Mouse (Mus musculus) erythroblast, adult 5-6 weeks (primary cell): ENCODE data around the gene Srrm1. TPM values are rescaled to one million over a fixed set of nuclear protein-coding genes. Genes with fewer than 3 reads are reported as not detected.
A peak's percentile ranks its signal among the peaks of the same experiment; 100 is the strongest.

ENCODE experiments used
- ATAC-seq: replicated peaks from 2 replicates; pipeline ENCODE4 v1.8.0; 2016; ENCODE audit warnings: moderate number of reproducible peaks, mild to moderate bottlenecking, moderate TSS enrichment, inconsistent platforms; ENCODE audit not compliant: poor library complexity, low FRiP score, severe bottlenecking
- total RNA-seq, 2 experiments: library from RNA; stranded (forward) in 1 of 2; stranded (reverse) in 1 of 2; fragments of 150-400 nt in 1 of 2; fragments of 200-764, 138-1000 nt in 1 of 2; gene quantifications; 2 replicates each; pipeline versions ENCODE4 v1.2.3 to v1.2.4; 2015 to 2017; ENCODE audit warnings: low replicate concordance in 2 of 2

The Srrm1 gene
- total RNA-seq, 2 experiments from 2014 or later, result 63.4 to 91.7 TPM

DNA sequence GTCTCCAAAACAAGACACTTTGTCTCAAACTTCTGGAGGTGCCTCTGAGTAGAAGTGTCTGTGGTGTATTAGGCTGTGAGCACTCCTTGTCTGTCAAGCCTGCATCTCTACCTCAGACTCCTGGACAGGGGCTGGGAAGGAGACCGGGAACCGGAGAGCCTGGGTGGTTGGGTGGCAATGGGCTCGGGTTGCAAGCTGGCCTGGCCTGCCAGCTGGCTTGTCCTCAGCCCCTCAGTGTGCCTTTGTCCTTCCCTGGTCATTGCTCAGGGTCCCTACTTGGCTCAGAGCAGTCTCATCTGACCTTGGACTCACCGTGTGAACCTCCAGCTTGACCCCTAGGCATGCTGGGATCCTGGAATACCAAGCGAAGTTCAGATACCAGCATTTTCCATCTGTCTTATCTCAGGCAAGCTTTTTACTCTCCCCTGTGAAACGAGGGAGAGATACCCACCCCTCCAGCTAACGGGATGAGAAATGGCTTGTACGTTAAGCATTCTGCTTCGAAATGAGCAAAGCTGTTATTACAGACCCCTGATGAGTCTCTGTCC, 43.9 kb downstream of the Srrm1 start:
- ATAC-seq, result no peak

DNA sequence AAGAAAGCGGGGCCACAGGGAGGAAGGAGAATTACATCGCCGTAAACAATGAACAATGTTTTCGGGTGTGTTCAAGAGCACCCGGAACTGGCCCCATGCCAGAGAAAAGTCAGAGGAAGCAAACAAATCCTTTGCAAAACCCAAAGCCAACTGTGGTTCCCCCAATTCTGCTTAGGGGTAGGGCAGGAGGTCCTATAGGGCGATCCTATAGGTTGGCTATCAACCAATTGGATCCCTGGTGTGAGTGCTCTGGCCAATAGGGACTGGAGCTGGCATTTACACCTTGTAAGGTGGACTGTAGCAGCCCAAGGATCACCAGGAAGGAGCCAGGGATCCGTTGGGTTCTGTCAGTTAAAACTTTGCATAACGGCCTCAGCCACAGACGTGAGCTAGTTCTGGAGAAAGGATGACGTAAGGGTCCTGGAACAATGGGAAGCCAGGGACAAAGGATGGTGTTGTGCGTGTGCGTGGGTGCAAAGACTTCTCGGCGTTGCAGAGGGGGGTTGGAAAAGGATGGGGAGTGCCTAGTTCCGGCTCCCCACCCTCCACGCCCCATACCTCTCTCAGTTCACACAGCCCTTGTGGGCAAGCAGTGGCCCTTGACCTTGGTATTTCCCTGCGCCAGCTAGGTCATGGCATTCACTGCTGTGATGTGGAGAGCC, 46.0 kb downstream of the Srrm1 start:
- ATAC-seq, result no peak

DNA sequence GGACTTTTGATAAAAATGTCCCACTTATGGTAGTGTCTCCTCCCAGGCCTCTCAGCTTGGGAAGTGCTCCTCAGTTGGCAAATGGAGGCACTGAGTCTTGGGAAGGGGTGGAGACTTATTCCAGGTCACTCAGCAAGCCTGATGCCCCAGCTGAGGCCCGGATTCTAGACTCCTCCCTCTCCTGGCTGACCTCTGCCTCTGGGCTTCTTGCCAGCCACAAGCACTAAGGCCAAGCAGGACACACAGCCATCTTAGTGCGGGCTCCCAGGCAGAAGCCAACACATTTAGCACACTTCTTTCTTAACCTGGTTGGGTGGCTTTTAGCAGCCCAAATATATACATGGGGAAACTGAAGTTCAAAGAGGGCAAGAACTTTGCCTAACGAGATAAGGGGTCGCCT, 46.6 kb downstream of the Srrm1 start:
- no peak for ATAC-seq

DNA sequence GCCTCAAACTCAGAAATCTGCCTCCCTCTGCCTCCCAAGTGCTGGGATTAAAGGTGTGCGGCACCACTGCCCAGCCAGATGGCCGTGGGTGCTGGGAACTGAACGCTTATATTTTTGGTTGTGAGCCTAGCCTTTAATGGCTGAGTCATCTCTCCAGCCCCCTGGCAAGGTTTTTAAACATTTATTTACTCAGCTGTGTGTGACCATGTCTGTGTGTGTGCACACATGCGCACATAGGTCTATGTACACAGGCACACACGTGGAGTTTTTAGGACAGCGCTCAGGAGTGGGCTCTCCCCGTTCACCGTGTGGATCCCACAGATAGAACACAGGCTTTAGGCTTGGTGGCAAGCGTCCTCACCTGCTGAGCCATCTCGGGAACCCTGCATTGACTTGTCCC, 50.9 kb downstream of the Srrm1 start:
- ATAC-seq, result no peak

DNA sequence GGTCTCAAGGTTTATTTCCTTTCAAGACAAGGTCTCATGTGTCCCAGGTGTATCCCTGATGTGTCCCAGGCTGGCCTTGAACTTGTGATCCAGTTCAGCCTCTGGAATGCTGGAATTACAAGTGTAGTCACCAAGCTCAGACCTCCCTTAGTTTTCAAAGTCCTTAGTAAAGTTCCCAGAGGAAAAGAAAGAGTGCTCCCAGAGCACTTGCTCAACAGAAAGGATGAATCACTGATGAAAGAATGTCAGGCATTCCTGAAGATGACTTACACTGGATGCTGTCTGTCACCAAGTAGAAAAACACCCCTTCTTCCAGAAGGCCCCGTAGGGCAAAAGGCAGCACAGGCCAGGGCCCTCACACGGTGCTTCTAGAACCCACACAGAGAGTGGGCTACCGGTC, 52.0 kb downstream of the Srrm1 start:
- ATAC-seq, result no peak

DNA sequence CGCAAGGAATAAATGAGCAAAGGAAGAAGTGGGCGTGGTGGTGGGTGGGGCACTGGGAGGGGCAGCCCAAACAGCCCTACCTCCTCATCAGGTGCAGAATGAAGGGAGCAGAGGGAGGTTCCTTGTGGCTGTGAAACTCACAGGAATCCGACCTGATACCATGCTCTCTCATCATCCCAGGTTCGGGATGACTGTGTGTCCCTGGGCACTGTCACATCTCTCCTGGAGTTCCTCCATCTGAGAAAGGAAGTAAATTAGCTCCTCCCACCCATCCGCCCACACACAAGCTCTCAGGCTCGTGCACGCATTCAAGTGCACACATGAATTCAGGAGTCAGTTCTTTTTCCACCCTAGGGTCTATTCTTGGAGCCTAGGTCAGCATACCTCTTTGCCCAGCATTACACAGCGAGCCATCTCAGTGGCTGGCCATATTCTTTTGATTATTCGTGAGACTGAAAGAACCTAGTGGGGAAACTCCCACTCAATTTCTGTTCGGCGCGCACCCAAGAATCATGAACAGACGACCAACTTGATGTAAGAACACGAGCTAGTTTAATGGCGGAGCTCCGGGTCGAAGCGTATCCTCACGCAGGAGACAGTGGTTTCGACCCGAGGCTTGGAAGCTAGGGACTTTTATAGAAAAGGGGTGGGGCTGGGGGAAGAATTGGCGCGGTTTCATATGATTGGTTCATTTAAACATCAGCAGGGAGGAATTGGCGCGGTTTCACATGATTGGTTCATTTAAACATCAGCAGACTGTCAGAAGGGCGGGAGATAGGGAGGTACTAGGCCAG, 52.7 kb downstream of the Srrm1 start:
- ATAC-seq, result no peak

DNA sequence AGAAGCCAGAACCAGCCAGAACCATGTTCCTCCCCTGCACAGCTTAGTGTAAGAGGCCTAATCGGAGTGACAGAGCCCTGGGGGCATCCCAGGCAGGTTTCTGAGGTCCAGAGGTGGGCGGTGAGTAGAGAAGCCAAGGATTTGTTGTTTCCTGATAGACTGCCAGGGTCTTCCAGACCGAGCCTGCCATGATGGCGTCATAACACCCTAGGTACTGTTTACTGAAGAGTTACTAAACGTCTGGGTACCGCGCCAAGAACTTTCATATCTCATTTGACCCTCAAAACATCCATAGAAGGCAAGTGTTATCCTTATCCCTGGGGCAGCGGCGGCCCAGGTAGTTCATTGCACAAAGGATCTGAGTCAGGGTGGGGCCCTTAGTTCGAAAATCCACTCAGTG, 54.4 kb downstream of the Srrm1 start:
- no peak for ATAC-seq

DNA sequence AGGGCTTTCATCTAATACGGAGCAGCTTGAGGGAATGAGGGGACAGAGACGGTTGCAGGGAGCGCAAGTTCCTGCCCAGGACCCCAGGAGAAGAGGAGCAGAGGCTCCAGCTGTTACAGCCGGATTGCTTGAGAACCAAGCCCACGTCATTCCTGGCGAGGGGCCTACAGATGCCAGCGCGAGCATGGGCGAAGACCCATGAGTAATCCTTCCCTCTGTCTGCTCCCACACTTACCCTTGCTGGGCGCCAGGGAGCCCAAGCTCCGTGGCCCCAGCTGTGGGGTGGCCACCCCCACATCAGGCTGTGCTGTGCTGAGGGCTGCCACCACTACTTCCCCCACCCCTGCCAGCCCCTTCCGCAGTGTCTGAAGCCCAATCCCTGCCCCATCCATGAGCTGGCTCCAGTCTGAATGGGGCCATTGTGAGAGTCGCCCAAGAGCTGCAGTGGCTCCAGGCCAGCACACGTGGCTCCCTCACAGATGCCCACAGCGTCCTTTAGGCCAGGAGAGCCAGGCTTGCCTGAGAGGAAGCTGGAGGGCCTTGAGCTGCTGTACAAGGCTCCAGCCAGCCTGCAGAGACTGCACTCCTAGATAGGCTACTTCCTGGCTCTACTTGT, 55.1 kb downstream of the Srrm1 start:
- ATAC-seq, result 0 out of 2 replicates have a peak, but pooled peaks have one; percentile 16

DNA sequence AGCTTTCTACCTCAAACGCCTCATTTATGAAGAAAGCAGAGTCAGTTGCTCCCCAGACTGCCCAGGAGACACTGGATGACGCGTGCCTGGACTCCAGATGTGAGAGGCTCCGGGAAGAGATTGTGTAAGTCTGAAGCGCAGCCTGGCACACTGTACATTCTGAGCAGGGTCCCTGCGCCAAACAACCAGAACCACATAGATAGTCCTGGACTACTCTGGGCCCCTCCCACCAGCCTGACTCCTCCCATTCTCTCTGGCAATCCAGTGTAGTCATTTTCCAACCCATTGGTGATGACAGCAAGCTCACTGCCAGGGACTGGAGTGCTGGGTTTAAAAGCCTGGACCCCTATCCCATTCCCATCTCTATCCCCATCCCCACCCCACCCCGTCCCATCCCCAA, 56.0 kb downstream of the Srrm1 start:
- 0 out of 2 replicates have a peak, but pooled peaks have one; percentile 45 for ATAC-seq

DNA sequence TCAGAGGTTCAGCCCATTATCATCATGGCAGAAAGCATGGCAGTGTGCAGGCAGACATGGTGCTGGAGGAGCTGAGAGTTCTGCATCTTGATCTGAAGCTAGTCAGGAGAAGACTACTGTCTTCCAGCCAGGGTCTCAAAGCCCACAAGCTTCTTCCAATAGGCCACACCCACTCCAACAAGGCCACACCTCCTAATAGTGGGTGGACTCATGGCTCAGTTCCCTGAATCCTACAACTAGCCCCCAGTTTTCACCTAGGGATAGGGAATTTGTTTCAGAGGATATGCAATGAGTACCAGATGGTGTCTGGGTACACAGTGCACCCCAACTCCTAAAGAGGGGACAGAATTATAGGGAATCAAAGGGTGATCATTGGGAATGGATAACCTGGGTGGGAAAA, 56.6 kb downstream of the Srrm1 start:
- ATAC-seq, result no peak

DNA sequence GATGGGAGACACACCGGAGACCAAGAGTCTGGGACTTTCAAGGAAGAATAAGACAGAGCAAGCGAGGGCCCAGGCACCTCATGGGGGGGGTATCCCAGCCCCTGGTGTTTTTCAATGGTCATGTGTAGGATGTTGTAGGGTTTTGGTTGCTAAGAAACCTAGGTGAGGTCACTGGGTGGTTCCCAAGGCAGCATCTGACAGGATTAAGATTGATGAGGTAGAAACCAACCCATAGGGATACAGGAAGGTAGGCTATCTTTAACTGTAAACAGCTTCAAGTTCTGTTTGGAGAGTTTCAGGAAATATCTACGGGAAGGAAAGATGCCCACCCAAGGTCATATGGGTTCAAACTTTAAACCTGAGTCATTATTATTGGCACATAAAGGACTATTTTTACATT, 59.3 kb downstream of the Srrm1 start:
- no peak for ATAC-seq

DNA sequence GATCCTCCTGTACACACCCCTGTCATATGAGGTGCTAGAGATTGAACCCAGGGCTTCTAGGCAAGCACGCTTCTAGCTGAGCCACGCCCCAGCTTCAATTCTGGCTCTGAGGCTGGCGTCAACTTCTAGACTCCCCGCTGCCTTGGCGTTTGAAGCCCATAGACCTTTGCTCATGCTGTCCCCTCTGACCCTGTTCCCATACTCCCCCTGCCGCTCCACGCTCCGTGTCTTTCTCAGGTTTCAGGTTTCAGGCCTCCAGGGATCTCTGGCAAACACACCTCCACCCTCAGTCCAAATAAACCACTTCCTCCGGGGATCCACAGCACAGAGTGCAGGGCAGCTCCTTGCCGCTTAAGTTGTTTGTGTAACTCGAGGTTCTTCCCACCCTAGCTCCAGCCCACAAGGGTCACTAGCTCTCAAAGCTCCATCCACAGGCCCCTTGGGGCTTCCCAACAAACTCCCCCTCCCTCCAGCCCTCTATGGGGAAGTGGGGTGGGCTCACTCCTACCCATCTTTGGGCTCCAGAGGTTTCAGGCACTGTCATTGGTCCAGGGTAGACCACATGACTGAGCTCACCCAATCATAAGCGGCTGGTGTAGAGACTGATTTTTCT, 60.5 kb downstream of the Srrm1 start:
- no peak for ATAC-seq

DNA sequence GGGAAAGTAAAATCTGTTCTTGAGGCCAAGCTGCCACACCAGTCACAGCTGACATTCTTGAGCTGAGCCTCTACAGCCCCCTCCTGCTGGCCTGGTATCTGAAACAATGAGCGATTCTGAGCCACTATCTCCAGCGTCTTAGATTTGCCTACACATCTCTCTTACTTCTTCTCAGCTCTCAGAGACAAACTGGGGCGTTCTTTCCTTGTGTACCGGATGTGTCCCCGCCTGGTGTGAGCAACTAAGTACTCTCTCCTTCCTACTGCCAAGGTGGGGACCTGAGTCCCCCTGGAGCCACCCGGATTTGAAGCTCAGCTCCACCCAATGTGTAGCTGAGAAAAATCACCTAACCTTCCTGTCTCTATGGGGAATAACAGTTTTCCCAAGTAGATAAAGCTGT, 61.3 kb downstream of the Srrm1 start:
- no peak for ATAC-seq

DNA sequence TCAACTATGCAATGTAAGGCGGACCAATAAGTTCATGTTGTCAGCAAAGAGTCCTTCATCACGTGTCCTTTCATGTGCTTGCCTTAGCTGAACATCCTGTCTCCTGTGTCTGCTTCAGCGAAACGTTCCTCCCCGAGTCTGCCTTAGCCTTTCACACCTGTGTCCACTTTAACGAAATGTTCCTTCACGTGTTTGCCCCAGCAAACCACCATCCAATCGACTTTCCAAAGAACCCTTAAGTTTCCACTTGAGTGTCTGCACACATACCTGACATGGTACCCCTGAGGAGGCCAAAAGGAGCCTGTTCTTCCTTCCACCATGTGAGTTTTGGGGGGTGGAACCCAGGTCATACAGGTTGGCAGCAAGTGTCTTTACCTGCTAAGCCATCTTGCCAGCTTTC, 61.9 kb downstream of the Srrm1 start:
- ATAC-seq, result no peak

DNA sequence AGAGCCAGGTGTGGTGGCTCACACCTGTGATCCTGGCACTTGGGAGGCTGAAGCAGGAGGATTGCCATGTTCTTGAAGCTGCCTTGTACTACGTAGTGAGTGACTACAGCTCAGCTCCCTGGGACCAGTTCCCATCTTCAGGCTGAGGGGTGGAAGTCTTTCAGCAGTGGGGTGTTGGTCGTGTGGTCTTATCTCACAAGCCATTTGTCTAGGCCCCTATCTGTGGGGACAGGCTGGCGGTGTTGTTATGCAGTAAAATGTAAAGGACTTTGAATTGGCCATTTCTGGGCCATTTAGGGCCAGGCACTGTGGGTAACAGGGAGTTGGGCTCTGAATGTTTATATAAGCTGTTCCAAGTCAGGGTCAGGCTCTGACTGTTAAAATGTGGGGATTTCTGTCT, 65.1 kb downstream of the Srrm1 start:
- peak; percentile 72 for ATAC-seq

DNA sequence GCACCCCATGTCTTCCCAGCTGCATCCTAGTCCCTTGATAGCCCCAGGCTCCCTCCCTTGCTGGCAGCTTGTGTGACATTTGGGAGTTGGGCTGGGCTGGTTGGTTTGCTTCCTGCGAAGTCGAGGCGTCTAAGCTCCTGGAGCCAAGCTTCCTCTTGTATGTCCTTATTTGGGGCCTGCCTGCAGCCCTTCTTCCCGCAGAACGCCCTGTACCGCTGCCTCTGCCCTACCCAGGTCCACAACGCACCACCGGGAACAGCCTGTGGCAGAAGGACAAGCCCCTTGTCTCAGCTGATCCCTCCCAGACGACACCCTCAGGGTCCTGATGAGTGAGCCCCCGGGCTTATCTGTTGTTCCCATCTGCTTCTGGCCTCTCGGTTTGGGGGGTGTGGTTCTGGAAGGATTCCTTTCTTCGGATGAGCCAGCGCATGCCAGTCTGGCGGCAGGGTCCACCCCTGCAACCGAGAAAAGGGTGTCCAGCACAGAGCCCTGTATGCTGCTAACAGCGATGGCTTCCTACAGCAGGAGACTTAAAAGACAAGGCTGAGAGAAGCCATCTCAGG, 66.2 kb downstream of the Srrm1 start:
- ATAC-seq, result peak; percentile 58

DNA sequence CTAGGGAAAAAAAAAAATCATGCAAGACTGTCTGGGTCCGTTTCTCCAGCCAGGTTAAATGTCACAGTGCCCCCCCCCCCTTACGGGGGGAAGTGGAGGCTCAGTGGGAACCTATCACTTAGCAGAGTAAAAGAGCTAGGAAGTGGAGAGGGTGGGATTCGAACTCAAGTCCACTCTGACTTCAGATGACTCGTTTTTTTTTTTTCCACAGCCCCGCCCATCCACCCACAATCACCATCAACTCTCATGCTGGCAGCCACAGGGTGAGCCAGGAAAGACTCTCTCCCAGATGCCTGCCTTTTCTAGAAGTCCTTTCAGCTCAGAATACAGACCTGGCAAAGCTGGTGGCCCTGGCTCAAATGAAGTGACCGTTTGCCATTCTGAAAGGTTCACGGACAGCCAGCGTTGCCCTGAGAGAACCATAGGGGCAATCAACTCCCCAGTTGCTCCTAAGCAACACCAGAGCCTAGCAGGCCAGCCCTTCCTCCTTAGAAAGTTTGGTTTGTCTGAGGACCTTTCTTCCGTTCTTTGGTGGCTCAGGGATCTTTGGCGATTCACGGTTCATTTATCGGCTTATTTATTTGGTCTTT, 67.0 kb downstream of the Srrm1 start:
- ATAC-seq, result 0 out of 2 replicates have a peak, but pooled peaks have one; percentile 30

DNA sequence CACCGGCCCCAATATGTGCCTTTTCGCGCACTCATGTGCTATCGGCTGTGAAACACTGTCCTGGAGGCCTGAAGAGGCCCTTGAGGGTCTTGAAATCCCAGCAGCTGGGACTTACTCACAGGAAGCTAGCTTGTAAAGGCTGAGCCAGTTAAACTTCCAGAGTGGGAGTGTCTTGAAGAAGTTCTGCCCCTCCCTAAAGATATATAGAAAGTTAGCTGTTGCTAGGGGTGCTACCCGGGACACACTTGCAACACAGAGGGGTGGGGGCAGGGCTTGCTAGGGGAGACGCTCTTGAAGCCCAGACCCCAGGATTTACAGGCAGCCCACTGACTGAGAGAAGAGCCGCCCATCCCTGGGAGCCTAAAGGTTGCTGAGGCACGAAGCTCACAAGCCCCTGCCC, 67.7 kb downstream of the Srrm1 start:
- no peak for ATAC-seq

DNA sequence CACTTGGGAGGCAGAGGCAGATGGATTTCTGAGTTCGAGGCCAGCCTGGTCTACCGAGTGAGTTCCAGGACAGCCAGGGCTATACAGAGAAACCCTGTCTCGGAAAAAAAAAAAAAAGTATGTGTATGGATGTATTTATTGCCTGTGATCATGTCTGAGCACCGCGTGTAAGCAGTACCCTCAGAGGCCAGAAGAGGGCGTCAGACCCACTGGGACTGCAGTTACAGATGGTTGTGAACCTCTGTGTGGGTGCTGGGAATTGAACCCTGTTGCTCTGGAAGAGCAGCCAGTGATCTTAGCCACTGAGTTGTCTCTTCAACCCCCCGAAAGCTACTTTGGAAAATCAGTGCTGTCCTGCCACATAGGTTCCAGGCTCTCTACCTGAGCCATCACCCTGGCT, 69.2 kb downstream of the Srrm1 start:
- no peak for ATAC-seq

DNA sequence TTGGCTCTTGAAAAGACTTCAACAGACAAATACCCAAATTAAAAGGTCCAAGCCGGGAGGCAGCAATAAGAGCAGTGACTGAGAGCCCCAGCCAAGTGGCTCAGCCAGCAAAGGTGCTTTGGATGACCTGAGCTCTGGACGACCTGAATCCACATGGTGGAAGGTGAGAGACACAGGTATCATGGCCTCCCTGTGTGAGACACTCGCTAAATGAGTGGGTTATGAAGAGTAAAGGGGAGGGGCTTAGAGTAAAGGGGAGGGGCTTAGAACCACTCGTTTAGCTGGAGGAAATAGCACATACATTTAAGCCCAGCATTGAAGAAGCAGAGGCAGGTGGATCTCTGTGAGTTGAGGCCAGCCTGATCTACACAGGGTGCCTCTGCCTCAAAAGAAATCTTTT, 69.7 kb downstream of the Srrm1 start:
- ATAC-seq, result no peak
